Comparison of ENCODE assay signal across 9 mouse cellular contexts in genomic region chr6:72244569-72245285, GRCm38 (mm10). TPM values are rescaled to one million over a fixed set of nuclear protein-coding genes. Genes with fewer than 3 reads are reported as not detected.
DNase-seq lines count a peak whose midpoint lies in the region; ATAC-seq and TF ChIP-seq lines count a peak whose summit lies in the region.
"Had no signal": no experiment of that assay in that cellular context is flagged by ENCODE, and none has a peak within 500 bp of the region (broad histone marks: within the 10 kb centered on the region; RNA-seq: fewer than 3 reads in every experiment).

No protein-coding gene starts in this region.

- no peaks in the 10 kb centered on the region for H3K9me3 ChIP-seq in kidney, embryonic 15.5 days (replicated peaks)
- H3K9me3 ChIP-seq in midbrain, embryonic 13.5 days, result no peaks in the 10 kb centered on the region

- H3K27me3 ChIP-seq in spleen, adult 2 months (ENCODE audit: control insufficient read depth, insufficient read depth, low read length), result no peaks in the 10 kb centered on the region
- H3K27me3 ChIP-seq in kidney, embryonic 15.5 days, result peaks cover 13% of the 10 kb centered on the region; the same call in 1 of the 2 replicates
- H3K27me3 ChIP-seq in midbrain, embryonic 13.5 days, result peaks cover 18% of the 10 kb centered on the region

- H3K4me2 ChIP-seq in kidney, embryonic 15.5 days, result peak overlapping the region; percentile 1; the same call in 1 of the 2 replicates
- no peak overlapping the region for H3K4me2 ChIP-seq in midbrain, embryonic 13.5 days (replicated peaks)

- no peak overlapping the region for H3K4me3 ChIP-seq in spleen, adult 2 months (ENCODE audit: extremely low read depth, insufficient read depth, insufficient read length)
- H3K4me3 ChIP-seq in kidney, embryonic 15.5 days (replicated peaks), result no peak overlapping the region
- H3K4me3 ChIP-seq in midbrain, embryonic 13.5 days (replicated peaks), result no peak overlapping the region

- H3K4me1 ChIP-seq in spleen, adult 2 months (ENCODE audit: control insufficient read depth, insufficient read depth, insufficient read length), result no peaks in the 10 kb centered on the region
- peaks cover 59% of the 10 kb centered on the region for H3K4me1 ChIP-seq in kidney, embryonic 15.5 days
- 0 out of 2 replicates have a peak, but pooled peaks cover 3% of the 10 kb centered on the region for H3K4me1 ChIP-seq in midbrain, embryonic 13.5 days (replicated peaks)

- peak; percentile 34; the same call in 1 of the 2 replicates for ATAC-seq in kidney, embryonic 15.5 days (replicated peaks; ENCODE audit: low FRiP score)
- peak; percentile 59; the same call in 1 of the 2 replicates for ATAC-seq in midbrain, embryonic 13.5 days
- no peak for ATAC-seq in granulocyte monocyte progenitor cell, adult 5-6 weeks (replicated peaks; ENCODE audit: poor library complexity, severe bottlenecking)

- 84% methylated on average over 20 of the region's 20 CpGs for WGBS in spleen, adult 2 months
- 57% methylated on average over 20 of the region's 20 CpGs for WGBS in kidney, embryonic 15.5 days
- 65% methylated on average over 20 of the region's 20 CpGs for WGBS in midbrain, embryonic 13.5 days

- no peak for DNase-seq in spleen, adult 2 months (ENCODE audit: low read depth in 1 of 2, low spot score in 2 of 2)
- no peak for DNase-seq in spleen, postnatal 14 days (ENCODE audit: low spot score in 2 of 2)
- DNase-seq in heart, adult 18-20 months, result peak; percentile 54 to 61
- no peak for DNase-seq in right cerebral cortex, postnatal 14 days
- DNase-seq in thymus, postnatal 14 days, result no peak

- TF ChIP-seq POLR2A in spleen, adult 2 months (IDR thresholded peaks at IDR 0.05; ENCODE audit: low read depth, low read length), result no peak

- H3K9ac ChIP-seq in kidney, embryonic 15.5 days, result no peak overlapping the region
- no peak overlapping the region for H3K9ac ChIP-seq in midbrain, embryonic 13.5 days (replicated peaks)

- H3K27ac ChIP-seq in spleen, adult 2 months (ENCODE audit: insufficient read depth, low read length), result peak overlapping the region; percentile 70
- H3K27ac ChIP-seq in kidney, embryonic 15.5 days, result peak overlapping the region; percentile 89
- H3K27ac ChIP-seq in midbrain, embryonic 13.5 days, result peak overlapping the region; percentile 72

- no peaks in the 10 kb centered on the region for H3K36me3 ChIP-seq in spleen, adult 2 months (ENCODE audit: control insufficient read depth, insufficient read depth, low read length)
- no peaks in the 10 kb centered on the region for H3K36me3 ChIP-seq in kidney, embryonic 15.5 days
- no peaks in the 10 kb centered on the region for H3K36me3 ChIP-seq in midbrain, embryonic 13.5 days

- no peak for TF ChIP-seq CTCF in spleen, adult 2 months (IDR thresholded peaks at IDR 0.05; ENCODE audit: extremely low read depth, insufficient read depth, insufficient read length, insufficient replicate concordance)

RNA-seq across cellular contexts. Expression of gene Atoh8, which starts 9.3 kb away (rescaled TPM):
- polyA plus RNA-seq in spleen, adult 2 months (2012; rRNA removed), result 9.3 and 10.7 TPM in 2 replicates
- 1 to 10 TPM; 8.3 to 9.1 TPM for total RNA-seq in heart, adult 18-20 months (2021)
- 18.5 and 18.9 TPM in 2 replicates for polyA plus RNA-seq in kidney, embryonic 15.5 days (2015; fragmentation: Nextera tagmentation; extraction: Ambion mirVana)
- polyA plus RNA-seq in midbrain, embryonic 13.5 days (2015; fragmentation: Nextera tagmentation; extraction: Ambion mirVana), result 2.2 and 3.8 TPM in 2 replicates
- total RNA-seq in granulocyte monocyte progenitor cell, adult 5-6 weeks (2014; fragmentation: Nextera tagmentation), result 1.5 TPM in 1 of 2 replicates, not detected in the other
- total RNA-seq in granulocyte monocyte progenitor cell, adult 5-6 weeks (2017), result not detected in 2 replicates

RNA-seq across cellular contexts. Expression of gene Sftpb, which starts 59.7 kb away (rescaled TPM):
- polyA plus RNA-seq in spleen, adult 2 months (2012; rRNA removed), result 0.15 and 0.32 TPM in 2 replicates
- not detected for total RNA-seq in heart, adult 18-20 months (2021)
- not detected in 2 replicates for polyA plus RNA-seq in kidney, embryonic 15.5 days (2015; fragmentation: Nextera tagmentation; extraction: Ambion mirVana)
- polyA plus RNA-seq in midbrain, embryonic 13.5 days (2015; fragmentation: Nextera tagmentation; extraction: Ambion mirVana), result not detected in 2 replicates
- not detected in 2 replicates for total RNA-seq in granulocyte monocyte progenitor cell, adult 5-6 weeks (2014; fragmentation: Nextera tagmentation)
- not detected in 2 replicates for total RNA-seq in granulocyte monocyte progenitor cell, adult 5-6 weeks (2017)
- total RNA-seq: layer of hippocampus, postnatal 10 days had no signal

Comparison
In these comparisons a context has a peak if more than half of its experiments do, and no peak if none do; other contexts are left out.
1. DNase-seq: peak in heart, adult 18-20 months (2 of 2); none in spleen, adult 2 months (0 of 2), spleen, postnatal 14 days (0 of 2), right cerebral cortex, postnatal 14 days (single experiment) and thymus, postnatal 14 days (single experiment).
2. Peak in every context shown above with its lines, with median percentiles within 50 percentile points of each other: H3K27ac ChIP-seq.